Mouse (Mus musculus) kidney, adult 9 months (tissue): Measurements from ENCODE around the gene Slc6a4.
"Not testable (repeated sequence)": the region's sequence is repeated elsewhere in the genome, so short reads cannot be mapped to it uniquely, and the experiment has no call there.

Experiments used
- DNase-seq: peaks from one replicate; pipeline ENCODE4 v3.0.0; 2022

Slc6a4 gene

GRCm38 (mm10) chr11:77021749-77022396 is 23.5 kb downstream of the Slc6a4 start:
- DNase-seq, result peak; percentile 55

- no peak for DNase-seq
Observed at GRCm38 (mm10) chr11:77026559-77026958, 28.2 kb downstream of the Slc6a4 start.

GRCm38 (mm10) chr11:77028157-77028556 is 29.8 kb downstream of the Slc6a4 start:
- no peak for DNase-seq

- no peak for DNase-seq
Observed at GRCm38 (mm10) chr11:77031151-77031934, 32.9 kb downstream of the Slc6a4 start.

- DNase-seq, result no peak
Observed at GRCm38 (mm10) chr11:77041891-77042290, 43.5 kb downstream of the Slc6a4 start.

GRCm38 (mm10) chr11:77042816-77043215 is 44.4 kb downstream of the Slc6a4 start:
- DNase-seq, result no peak

GRCm38 (mm10) chr11:77061951-77062350 is 63.5 kb downstream of the Slc6a4 start:
- DNase-seq, result no peak

- DNase-seq, result no peak
Observed at GRCm38 (mm10) chr11:77063406-77063805, 65.0 kb downstream of the Slc6a4 start.

GRCm38 (mm10) chr11:77068825-77069224 is 70.4 kb downstream of the Slc6a4 start:
- DNase-seq, result no peak

- DNase-seq, result peak; percentile 15
Observed at GRCm38 (mm10) chr11:77070721-77071120, 72.3 kb downstream of the Slc6a4 start.

GRCm38 (mm10) chr11:77077331-77077730 is 78.9 kb downstream of the Slc6a4 start:
- DNase-seq, result not testable (repeated sequence)

- peak; percentile 18 for DNase-seq
Observed at GRCm38 (mm10) chr11:77077792-77078191, 79.4 kb downstream of the Slc6a4 start.

- DNase-seq, result peak; percentile 93
Observed at GRCm38 (mm10) chr11:77078273-77079134, 80.1 kb downstream of the Slc6a4 start, which contains the start of gene Nsrp1. Gene Nsrp1 (minus strand): TSS chr11:77078435.

GRCm38 (mm10) chr11:77079361-77079760 is 81.0 kb downstream of the Slc6a4 start:
- DNase-seq, result no peak
